Mouse (Mus musculus) cerebellum, adult 18-20 months (tissue): Measurements from ENCODE around the gene BC024978.

ENCODE experiments used
- DNase-seq, 2 experiments: peaks; one replicate each; pipeline ENCODE4 v3.0.0; 2021

BC024978 gene

GRCm38 (mm10) chr7:27259771-27260170, 64.2 kb downstream of the BC024978 start:
- DNase-seq: no peak
